Mouse (Mus musculus): ENCODE measurements around the gene Hyls1. TPM values are rescaled to one million over a fixed set of nuclear protein-coding genes. Genes with fewer than 3 reads are reported as not detected.
"Not testable (repeated sequence)": the region's sequence is repeated elsewhere in the genome, so short reads cannot be mapped to it uniquely, and the experiment has no call there.

Hyls1 gene
- total RNA-seq (2021) = 1 to 10 TPM; 1.4 to 2.3 TPM
- long read RNA-seq, experiment 1, partial matches to known transcripts = 0 of 2 reads
- long read RNA-seq, experiment 1, other reads (novel, unspliced or antisense) = 0 of 2 reads
- long read RNA-seq, experiment 2 = 0 reads

GRCm38 (mm10) chr9:35569571-35570534, at the start of gene Hyls1, which contains the start of gene Pate2:
Hyls1 (minus strand) TSS chr9:35570398.
Pate2 (plus strand) TSS chr9:35570284.
- DNase-seq = peak; percentile 86

DNA sequence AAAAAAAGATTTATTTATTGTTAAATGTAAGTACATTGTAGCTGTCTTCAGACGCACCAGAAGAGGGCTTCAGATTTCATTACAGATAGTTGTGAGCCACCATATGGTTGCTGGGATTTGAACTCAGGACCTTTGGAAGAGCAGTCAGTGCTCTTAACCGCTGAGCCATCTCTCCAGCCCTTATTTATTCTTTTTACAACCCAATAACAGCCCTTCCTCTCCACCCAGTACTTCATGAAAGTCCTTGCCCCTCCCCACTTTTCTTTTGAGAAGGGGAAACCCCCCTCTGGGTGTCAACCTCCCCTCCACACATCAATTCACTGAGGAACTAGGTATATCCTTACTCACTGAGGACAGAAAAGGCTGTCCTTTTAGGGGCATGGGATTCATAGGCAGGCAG, 46.6 kb upstream of the Hyls1 start:
- not testable (repeated sequence) for DNase-seq

DNA sequence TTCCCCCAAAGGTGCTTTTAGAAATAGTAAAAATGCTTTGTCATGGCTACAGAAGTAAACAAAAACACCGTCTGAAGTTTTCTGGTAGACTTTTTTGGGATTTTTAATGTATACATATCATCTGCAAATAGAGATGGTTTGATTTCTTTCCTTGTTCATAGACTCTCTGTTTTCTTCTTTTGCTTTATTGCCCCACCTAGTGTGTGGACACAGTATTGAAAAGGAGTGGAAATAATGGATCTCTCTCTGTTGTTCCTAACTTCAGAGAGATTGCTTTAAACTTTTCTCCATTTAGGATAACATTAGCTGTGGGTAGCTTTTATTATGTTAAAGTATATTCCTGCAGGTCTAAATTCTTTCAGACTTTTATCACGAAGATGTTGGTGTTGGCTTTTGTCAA, 43.8 kb upstream of the Hyls1 start:
- DNase-seq = no peak

GRCm38 (mm10) chr9:35611841-35612240, 41.6 kb upstream of the Hyls1 start, which contains the start of gene Pate4:
Pate4 (minus strand) TSS chr9:35611941.
- no peak for DNase-seq

GRCm38 (mm10) chr9:35607647-35608405, 37.6 kb upstream of the Hyls1 start:
- no peak for DNase-seq

DNA sequence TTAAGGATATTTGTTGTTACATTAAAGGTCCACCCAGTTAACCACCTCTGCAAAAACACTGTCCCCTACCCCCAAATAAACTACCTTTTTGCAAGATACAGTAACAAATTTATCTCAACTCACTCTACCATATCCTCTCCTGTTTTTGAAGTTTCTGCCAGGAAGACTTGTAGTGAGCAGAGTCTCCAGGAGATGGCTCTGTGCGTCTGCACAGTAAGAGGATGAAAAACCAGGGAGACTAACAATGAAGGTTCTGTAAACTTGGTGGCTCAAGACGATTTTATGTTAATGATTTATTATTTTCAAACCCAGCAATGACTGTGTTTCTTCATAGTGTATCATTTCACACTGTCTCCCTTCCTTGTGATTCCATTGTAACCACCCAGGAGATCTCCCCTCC, 22.7 kb upstream of the Hyls1 start:
- no peak for DNase-seq

- no peak for DNase-seq
Measured at GRCm38 (mm10) chr9:35587674-35588073, 17.5 kb upstream of the Hyls1 start.

DNA sequence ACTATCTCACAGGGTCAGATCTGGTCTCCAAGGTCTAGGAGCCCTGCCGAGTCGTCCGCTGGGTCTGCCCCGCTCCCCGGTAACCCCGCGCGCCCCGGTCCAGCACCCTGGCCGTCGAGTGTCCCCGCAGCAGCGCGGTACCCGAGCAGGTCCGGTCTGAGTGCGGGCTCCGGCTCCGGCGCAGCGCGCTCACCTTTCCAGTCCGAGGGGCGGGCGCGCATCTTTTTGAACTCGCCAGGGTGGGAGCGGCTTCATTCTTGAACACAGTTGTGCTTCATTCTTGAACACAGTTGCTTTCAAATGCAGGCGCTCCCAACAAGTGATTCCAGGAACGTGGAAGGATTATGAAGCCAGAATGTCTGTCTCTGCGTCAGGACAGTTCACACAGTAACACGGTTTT, 4.2 kb upstream of the Hyls1 start:
- DNase-seq = peak; percentile 8

- no peak for DNase-seq
Measured at GRCm38 (mm10) chr9:35570663-35571062, 465 bp upstream of the Hyls1 start.

GRCm38 (mm10) chr9:35567995-35568394, 2.2 kb downstream of the Hyls1 start:
- no peak for DNase-seq

DNA sequence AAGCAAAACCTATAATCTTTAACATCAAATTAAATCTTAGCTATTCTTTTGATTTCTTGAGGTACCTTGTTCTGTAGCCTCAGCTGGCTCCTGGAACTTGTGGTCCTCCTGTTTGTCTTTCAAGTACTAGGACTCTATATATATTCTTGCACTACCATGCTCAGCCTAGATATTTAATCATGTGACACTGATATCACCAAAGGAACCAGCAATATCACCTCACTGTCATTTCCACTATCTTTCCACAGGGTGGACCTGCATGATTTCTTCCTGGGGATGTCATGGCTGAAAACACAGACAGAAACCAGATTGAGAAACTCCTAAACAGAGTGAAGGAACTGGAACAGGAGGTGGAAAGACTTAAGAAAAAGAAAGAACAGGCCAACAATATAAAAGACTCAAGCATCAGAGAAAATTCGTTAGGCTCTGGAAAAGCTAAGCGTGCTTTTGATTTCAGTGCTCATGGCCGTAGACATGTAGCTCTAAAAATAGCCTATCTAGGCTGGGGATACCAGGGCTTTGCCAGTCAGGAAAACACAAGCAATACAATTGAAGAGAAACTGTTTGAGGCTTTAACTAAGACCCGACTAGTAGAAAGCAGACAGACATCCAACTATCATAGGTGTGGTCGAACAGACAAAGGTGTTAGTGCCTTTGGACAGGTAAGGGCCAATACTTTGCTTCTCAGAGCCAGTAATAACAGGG, 5.5 kb downstream of the Hyls1 start:
- no peak for DNase-seq

DNA sequence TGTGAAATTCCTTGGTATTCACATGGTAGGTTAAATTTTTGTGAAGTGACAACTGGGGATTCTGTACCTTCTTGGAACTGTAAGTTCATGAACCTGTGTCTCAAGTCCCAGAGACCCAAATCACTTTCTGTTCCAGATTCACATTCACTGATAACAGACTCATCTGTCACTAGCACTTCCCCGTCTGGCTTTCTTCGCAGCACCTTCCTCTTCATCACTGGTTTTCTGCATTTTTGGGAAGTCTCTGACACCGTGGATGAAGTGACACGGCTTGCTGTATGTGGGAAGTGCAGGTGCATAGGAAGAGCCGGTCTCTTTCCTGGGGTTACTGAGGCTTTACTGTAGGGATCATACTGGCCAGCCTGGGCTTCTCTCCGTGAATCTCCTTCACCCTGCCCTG, 8.6 kb downstream of the Hyls1 start:
- DNase-seq = no peak

- no peak for DNase-seq
Measured at GRCm38 (mm10) chr9:35561076-35561475, 9.1 kb downstream of the Hyls1 start.

DNA sequence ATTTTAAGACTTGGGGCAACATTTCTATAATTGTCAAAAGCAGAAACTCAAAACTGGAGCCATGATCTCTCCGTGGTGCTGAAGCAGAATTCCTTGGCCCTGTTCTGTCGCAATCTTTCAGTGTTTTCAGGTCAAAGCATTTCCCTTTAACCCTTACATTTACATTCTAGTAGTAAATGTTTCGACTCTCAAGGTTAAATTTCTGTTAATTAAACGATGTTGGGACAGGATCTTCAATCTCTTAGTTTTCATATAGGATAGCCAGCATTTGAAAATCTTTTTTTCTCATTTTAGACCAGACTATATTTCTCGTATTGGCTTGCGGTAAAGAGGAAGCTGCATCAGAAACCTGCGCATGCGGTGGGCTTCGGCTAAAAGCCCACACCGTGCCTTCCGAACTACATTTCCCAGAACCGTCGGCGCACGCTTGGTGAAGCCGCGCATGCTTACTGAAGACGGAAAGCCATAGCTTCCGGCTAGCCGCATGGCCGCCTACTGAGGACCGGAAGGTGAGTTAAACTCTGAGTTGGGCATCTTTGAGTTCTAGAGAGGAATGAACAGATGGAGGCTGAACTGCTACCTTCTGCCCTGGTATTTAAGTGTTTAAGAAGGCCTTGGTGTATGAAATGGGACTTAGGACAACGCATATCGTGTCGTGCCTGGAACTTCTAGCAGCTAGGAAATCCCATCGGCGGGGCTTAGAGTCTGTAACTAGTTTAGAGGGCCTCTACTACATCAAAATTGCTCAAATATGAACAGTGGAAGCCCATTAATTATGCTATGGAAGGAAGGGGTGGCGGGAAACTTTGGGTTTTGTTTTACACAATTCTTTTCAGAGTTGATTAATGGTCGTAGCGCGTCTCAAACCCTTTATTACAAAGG, 10.9 kb downstream of the Hyls1 start:
- peak; percentile 70 for DNase-seq

DNA sequence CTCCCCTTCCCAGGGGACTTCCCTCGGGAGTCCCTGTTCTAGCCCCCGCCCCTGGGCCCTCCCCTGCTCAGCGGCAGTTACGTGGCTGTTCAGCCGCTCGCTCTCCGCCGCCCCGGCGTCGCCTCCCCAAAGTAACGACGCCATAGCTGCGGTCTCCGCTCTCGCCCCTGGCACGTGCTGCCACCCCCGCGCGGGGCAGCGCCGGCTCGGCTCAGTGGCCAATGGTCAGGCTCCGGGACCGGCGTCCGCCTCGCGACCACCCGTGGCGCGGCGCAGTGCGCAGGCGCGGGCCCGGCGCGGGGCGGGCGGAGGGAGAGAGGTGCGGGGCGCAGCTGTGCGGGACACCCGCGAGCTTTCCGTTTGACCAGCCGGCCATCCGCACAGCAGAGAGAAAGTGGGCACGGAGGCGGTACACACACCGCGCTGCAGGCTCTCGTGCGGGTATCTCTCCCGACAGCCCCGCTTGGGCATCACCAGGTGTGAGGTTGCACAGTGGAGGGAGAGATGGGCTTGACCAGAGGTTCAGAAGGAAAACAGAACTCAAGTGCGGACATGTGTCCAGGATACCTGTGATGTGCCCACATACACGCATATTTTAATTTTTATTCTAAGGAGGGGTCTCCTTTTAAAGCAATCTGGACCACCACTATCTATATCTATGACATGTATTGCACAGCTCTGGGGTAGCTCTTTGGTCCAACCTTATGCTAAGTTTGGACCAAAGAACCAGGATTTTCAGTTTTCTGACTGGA, 11.8 kb downstream of the Hyls1 start, which contains the start of the genes Ddx25 and Pus3:
Ddx25 (minus strand) TSS at position 272 of the 752 bp plus-strand sequence.
Pus3 (plus strand) TSS at position 339 of the 752 bp plus-strand sequence.
- DNase-seq = peak; percentile 14

DNA sequence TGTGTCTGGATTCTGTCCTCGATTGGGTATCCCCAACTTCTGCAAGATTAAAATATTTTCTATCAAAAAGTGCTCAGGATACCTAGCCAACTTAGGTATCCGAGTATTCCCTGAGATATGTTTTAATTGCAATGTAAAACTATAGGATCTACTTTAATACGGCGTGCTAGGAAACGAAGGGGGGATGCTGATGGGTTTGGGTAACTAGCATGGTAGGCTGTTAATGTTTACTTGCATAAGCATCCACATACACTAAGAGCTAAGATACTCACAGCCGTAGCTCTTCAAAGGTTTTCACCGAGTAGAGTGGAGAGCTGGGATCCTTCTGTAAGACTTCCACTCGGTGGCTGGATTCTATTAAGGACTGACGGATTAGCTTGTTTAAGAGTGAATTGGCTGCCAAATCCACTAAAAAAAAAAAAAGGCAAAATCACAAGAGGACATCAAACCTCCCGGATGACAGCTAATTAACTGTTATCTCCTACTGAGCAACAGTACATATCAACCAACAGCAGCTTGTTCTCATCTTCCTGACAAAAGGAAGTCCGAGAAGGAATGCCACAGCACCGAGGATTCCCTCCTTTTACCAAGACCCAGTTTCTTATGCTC, 13.6 kb downstream of the Hyls1 start:
- DNase-seq = no peak

DNA sequence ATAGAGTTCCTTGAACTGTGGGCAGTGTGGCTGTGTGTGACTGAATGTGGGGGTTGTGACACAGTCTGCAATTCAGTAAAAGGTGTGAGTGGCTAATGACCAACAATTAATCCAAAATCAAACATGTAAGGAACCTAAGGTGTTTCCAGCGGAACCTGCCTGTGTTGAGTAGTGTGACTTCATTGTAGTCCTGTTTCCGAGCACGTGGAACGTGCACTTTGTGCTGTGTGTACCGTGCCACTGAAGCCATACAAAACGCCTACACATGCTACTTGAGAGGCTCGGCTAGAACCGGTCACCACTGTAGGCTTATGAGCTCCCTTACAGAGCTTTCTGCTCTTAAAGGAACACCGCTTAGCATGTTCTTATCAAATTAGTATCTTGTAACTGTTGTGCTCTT, 21.7 kb downstream of the Hyls1 start:
- DNase-seq = no peak

- no peak for DNase-seq
Measured at GRCm38 (mm10) chr9:35546745-35547144, 23.5 kb downstream of the Hyls1 start.

DNA sequence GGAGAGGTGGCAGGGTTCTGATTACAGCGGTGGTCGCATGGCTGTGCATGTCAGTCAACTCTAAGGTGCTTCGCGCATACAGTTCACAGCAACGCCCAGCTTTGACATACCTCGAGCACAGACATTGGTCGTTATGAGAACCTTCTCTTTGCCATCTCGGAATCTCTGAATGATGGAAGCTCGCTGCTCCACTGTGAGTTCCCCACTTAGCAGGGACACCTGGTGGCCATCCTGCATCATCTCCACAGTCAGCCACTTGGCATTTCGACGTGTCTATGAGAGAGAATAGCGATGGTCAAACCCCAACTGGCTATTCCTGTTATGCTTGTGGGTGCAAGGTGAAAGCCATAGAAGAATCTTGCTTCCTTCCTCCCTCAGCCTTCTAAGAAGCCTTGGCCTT, 24.5 kb downstream of the Hyls1 start:
- DNase-seq = no peak

DNA sequence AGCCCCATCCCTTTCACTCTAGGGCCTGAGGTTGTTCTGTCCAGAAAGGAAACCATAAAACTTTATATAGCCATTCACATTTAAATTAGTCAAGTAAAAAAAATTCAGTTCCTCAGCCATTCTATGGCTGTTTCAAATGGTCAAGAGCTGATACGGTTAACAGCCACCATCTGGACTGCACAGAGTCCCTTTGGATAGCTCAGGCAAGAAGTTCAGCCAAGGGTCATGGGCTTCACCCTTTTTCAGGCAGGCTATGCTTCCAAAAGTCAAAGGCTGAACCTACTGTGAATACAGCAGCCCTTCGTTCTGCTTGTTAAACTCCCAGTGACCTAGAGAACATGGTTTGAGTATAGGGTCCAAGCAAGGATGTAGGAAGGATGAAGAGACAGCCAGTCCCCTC, 25.5 kb downstream of the Hyls1 start:
- no peak for DNase-seq

Measured in gastrocnemius, postnatal 10 days (tissue).